In genomic region chr6:51850030-51850817, GRCm38 (mm10) we compare ENCODE assay signal across 15 mouse cellular contexts.
DNase-seq lines count a peak whose midpoint lies in the region; ATAC-seq and TF ChIP-seq lines count a peak whose summit lies in the region.
"Had no signal": no experiment of that assay in that cellular context is flagged by ENCODE, and none has a peak within 500 bp of the region (broad histone marks: within the 10 kb centered on the region; RNA-seq: fewer than 3 reads in every experiment).

No protein-coding gene starts in this region.

- no peak for ATAC-seq in forebrain, embryonic 15.5 days (replicated peaks)
- no peak for ATAC-seq in hindbrain, embryonic 16.5 days
- ATAC-seq in midbrain, postnatal 0 days (ENCODE audit: low FRiP score), result no peak
- no peak for ATAC-seq in stomach, postnatal 0 days (ENCODE audit: low FRiP score, low TSS enrichment)
- ATAC-seq in heart, embryonic 12.5 days (ENCODE audit: insufficient number of reproducible peaks, low FRiP score), result no peak

- H3K9ac ChIP-seq in forebrain, embryonic 15.5 days (replicated peaks), result no peak overlapping the region
- peak overlapping the region; percentile 35; the same call in 1 of the 2 replicates for H3K9ac ChIP-seq in hindbrain, embryonic 16.5 days (ENCODE audit: low read depth, low read length)
- no peak overlapping the region; the same call in 1 of the 2 replicates for H3K9ac ChIP-seq in midbrain, postnatal 0 days (replicated peaks; ENCODE audit: low read length, poor library complexity, severe bottlenecking)
- H3K9ac ChIP-seq in stomach, postnatal 0 days (ENCODE audit: low read length), result no peak overlapping the region
- H3K9ac ChIP-seq in heart, embryonic 12.5 days, result no peak overlapping the region
- H3K9ac ChIP-seq: liver, embryonic 13.5 days had no signal

- no peak for TF ChIP-seq EP300 in stomach, postnatal 0 days (optimal IDR thresholded peaks at IDR 0.05)

- peak overlapping the region; percentile 95 for H3K27ac ChIP-seq in forebrain, embryonic 15.5 days (replicated peaks)
- H3K27ac ChIP-seq in hindbrain, embryonic 16.5 days (ENCODE audit: low read depth, low read length), result peak overlapping the region; percentile 95
- peak overlapping the region; percentile 86 for H3K27ac ChIP-seq in midbrain, postnatal 0 days (ENCODE audit: low read depth, low read length)
- H3K27ac ChIP-seq in stomach, postnatal 0 days (replicated peaks), result no peak overlapping the region
- H3K27ac ChIP-seq in heart, embryonic 12.5 days (ENCODE audit: poor library complexity, severe bottlenecking), result no peak overlapping the region
- H3K27ac ChIP-seq: gastrocnemius, adult 2 months; liver, embryonic 13.5 days had no signal

- H3K4me1 ChIP-seq in forebrain, embryonic 15.5 days, result peaks cover 53% of the 10 kb centered on the region
- peaks cover 30% of the 10 kb centered on the region for H3K4me1 ChIP-seq in hindbrain, embryonic 16.5 days (ENCODE audit: control insufficient read depth, insufficient read depth, low read depth, low read length)
- peaks cover 4% of the 10 kb centered on the region; the same call in 1 of the 2 replicates for H3K4me1 ChIP-seq in midbrain, postnatal 0 days (ENCODE audit: insufficient read depth, low read length)
- no peaks in the 10 kb centered on the region for H3K4me1 ChIP-seq in stomach, postnatal 0 days (replicated peaks; ENCODE audit: control insufficient read depth, insufficient read depth)
- peaks cover 18% of the 10 kb centered on the region for H3K4me1 ChIP-seq in heart, embryonic 12.5 days (replicated peaks)
- H3K4me1 ChIP-seq: liver, embryonic 13.5 days had no signal

- H3K36me3 ChIP-seq in forebrain, embryonic 15.5 days, result no peaks in the 10 kb centered on the region
- no peaks in the 10 kb centered on the region for H3K36me3 ChIP-seq in hindbrain, embryonic 16.5 days (ENCODE audit: control insufficient read depth, insufficient read depth, low read length)
- no peaks in the 10 kb centered on the region for H3K36me3 ChIP-seq in midbrain, postnatal 0 days (ENCODE audit: insufficient read depth, low read length)
- no peaks in the 10 kb centered on the region for H3K36me3 ChIP-seq in stomach, postnatal 0 days (ENCODE audit: control insufficient read depth, insufficient read depth, low read length)
- no peaks in the 10 kb centered on the region for H3K36me3 ChIP-seq in heart, embryonic 12.5 days
- H3K36me3 ChIP-seq: liver, embryonic 13.5 days had no signal

- 29% methylated on average over 13 of the region's 13 CpGs for WGBS in forebrain, embryonic 15.5 days
- WGBS in hindbrain, embryonic 16.5 days, result 30% methylated on average over 13 of the region's 13 CpGs
- WGBS in midbrain, postnatal 0 days, result 31% methylated on average over 13 of the region's 13 CpGs
- 77% methylated on average over 13 of the region's 13 CpGs for WGBS in stomach, postnatal 0 days
- 84% methylated on average over 13 of the region's 13 CpGs for WGBS in heart, embryonic 12.5 days

- DNase-seq in embryo, embryonic 11 days, result peak; percentile 21
- DNase-seq in embryo, embryonic 9.5 days (ENCODE audit: extremely low spot score), result no peak
- DNase-seq in midbrain, postnatal 0 days (ENCODE audit: low spot score), result no peak
- no peak for DNase-seq in stomach, postnatal 0 days (ENCODE audit: low spot score)
- DNase-seq in frontal cortex, postnatal 36 days (ENCODE audit: low spot score in 2 of 2), result no peak
- DNase-seq: adrenal gland, postnatal 10 days; gastrocnemius, adult 2 months; heart, postnatal 36 days; liver, embryonic 13.5 days; right cerebral cortex, postnatal 4 days; thymus, adult 2 months had no signal

- no peak overlapping the region for H3K4me2 ChIP-seq in forebrain, embryonic 15.5 days (replicated peaks)
- no peak overlapping the region; the same call in none of the 2 replicates for H3K4me2 ChIP-seq in hindbrain, embryonic 16.5 days (ENCODE audit: low read length)
- H3K4me2 ChIP-seq in midbrain, postnatal 0 days (ENCODE audit: low read depth, low read length, poor library complexity, severe bottlenecking), result peak overlapping the region; percentile 21; the same call in 1 of the 2 replicates
- no peak overlapping the region for H3K4me2 ChIP-seq in stomach, postnatal 0 days (replicated peaks; ENCODE audit: low read depth)
- H3K4me2 ChIP-seq in heart, embryonic 12.5 days, result no peak overlapping the region
- H3K4me2 ChIP-seq: liver, embryonic 13.5 days had no signal

- H3K9me3 ChIP-seq in forebrain, embryonic 15.5 days, result no peaks in the 10 kb centered on the region
- H3K9me3 ChIP-seq in hindbrain, embryonic 16.5 days (ENCODE audit: control insufficient read depth, low read length), result no peaks in the 10 kb centered on the region
- H3K9me3 ChIP-seq in midbrain, postnatal 0 days (ENCODE audit: low read length), result no peaks in the 10 kb centered on the region
- no peaks in the 10 kb centered on the region for H3K9me3 ChIP-seq in stomach, postnatal 0 days (ENCODE audit: control insufficient read depth, low read length)
- no peaks in the 10 kb centered on the region for H3K9me3 ChIP-seq in heart, embryonic 12.5 days (replicated peaks)
- H3K9me3 ChIP-seq: liver, embryonic 13.5 days had no signal

- H3K27me3 ChIP-seq in forebrain, embryonic 15.5 days, result peaks cover 5% of the 10 kb centered on the region; the same call in 1 of the 2 replicates
- no peaks in the 10 kb centered on the region for H3K27me3 ChIP-seq in hindbrain, embryonic 16.5 days (replicated peaks; ENCODE audit: control insufficient read depth, insufficient read depth, low read length)
- peaks cover 3% of the 10 kb centered on the region for H3K27me3 ChIP-seq in midbrain, postnatal 0 days (ENCODE audit: insufficient read depth, low read length)
- H3K27me3 ChIP-seq in stomach, postnatal 0 days (ENCODE audit: control insufficient read depth, insufficient read depth, low read length), result no peaks in the 10 kb centered on the region; the same call in 1 of the 2 replicates
- H3K27me3 ChIP-seq in heart, embryonic 12.5 days (replicated peaks), result 0 out of 2 replicates have a peak, but pooled peaks cover 3% of the 10 kb centered on the region

- H3K4me3 ChIP-seq in forebrain, embryonic 15.5 days, result no peak overlapping the region
- no peak overlapping the region for H3K4me3 ChIP-seq in hindbrain, embryonic 16.5 days (ENCODE audit: low read length)
- no peak overlapping the region for H3K4me3 ChIP-seq in midbrain, postnatal 0 days (ENCODE audit: low read depth, low read length)
- no peak overlapping the region for H3K4me3 ChIP-seq in stomach, postnatal 0 days (ENCODE audit: low read depth, low read length)
- H3K4me3 ChIP-seq in heart, embryonic 12.5 days, result no peak overlapping the region
- H3K4me3 ChIP-seq: erythroblast, embryonic 14.5 days; liver, embryonic 13.5 days had no signal

- no peak for TF ChIP-seq CTCF in midbrain, postnatal 0 days (IDR thresholded peaks at IDR 0.05)
- TF ChIP-seq CTCF in stomach, postnatal 0 days (IDR thresholded peaks at IDR 0.05; ENCODE audit: low read depth), result no peak

Comparison
In these comparisons a context has a peak if more than half of its experiments do, and no peak if none do; other contexts are left out.
1. H3K27ac ChIP-seq: peak in forebrain, embryonic 15.5 days (single experiment), hindbrain, embryonic 16.5 days (single experiment) and midbrain, postnatal 0 days (single experiment); none in stomach, postnatal 0 days (single experiment) and heart, embryonic 12.5 days (single experiment).